Mouse (Mus musculus) liver, adult 2 months (tissue): ENCODE measurements at regions not wholly inside any gene's neighbourhood (a gene's known extent, or its start where the extent isn't known, plus 50 kb on each side); places are given as distances from the start of the nearest gene placed in this dataset.

Experiments
- CTCF ChIP-seq: fragments of 200-500 bp; IDR thresholded peaks from 2 replicates; pipeline ENCODE4 v1.5.1; 2011; ENCODE audit warnings: low read depth, low read length, control low read depth
- POLR2A ChIP-seq: fragments of 200-500 bp; IDR thresholded peaks from 2 replicates; pipeline ENCODE4 v1.6.1; 2011; ENCODE audit warnings: low read length, control low read depth; ENCODE audit not compliant: insufficient read depth; ENCODE audit errors: extremely low read depth

- TF ChIP-seq POLR2A: no peak
- TF ChIP-seq CTCF: no peak
Observed at GRCm38 (mm10) chr14:21916671-21917070, 67.9 kb upstream of the Comtd1 start.
